Mouse (Mus musculus) hematopoietic stem cell, adult 5-6 weeks (primary cell): Measurements from ENCODE around the gene 4930505A04Rik. TPM values are rescaled to one million over a fixed set of nuclear protein-coding genes. Genes with fewer than 3 reads are reported as not detected.

Source experiments
- ATAC-seq, 2 experiments: fragments of 125-278 bp in 1 of 2; replicated peaks in 1 of 2; 2 replicates each; pipeline ENCODE4 v1.8.0; 2016 to 2017; ENCODE audit warnings: inconsistent platforms in 2 of 2, mild to moderate bottlenecking in 2 of 2, moderate number of reproducible peaks in 2 of 2, low read depth in 1 of 2, moderate TSS enrichment in 1 of 2; ENCODE audit not compliant: low FRiP score in 2 of 2, poor library complexity in 2 of 2, severe bottlenecking in 2 of 2, insufficient read depth in 1 of 2, low TSS enrichment in 1 of 2
- total RNA-seq: library from RNA; stranded (forward); fragments of 172-1452, 232-1000 nt; gene quantifications from 2 replicates; pipeline ENCODE4 v1.2.3, GENCODE M21; 2017

Gene 4930505A04Rik
- total RNA-seq, 1 experiment from 2014 or later = not detected

GRCm38 (mm10) chr11:30394351-30394750 lies 77.3 kb downstream of the 4930505A04Rik start:
- ATAC-seq = no peak

- ATAC-seq = no peak
These were observed 88.6 kb downstream of the 4930505A04Rik start for GRCm38 (mm10) chr11:30383076-30383475.

Other genes with a start within 250 kb of the 4930505A04Rik start
- 173 and 207 TPM in 2 replicates for gene Sptbn1, start 203.7 kb downstream of the 4930505A04Rik start, total RNA-seq
- 3.9 and 5.0 TPM in 2 replicates for gene Acyp2, start 177.8 kb upstream of the 4930505A04Rik start, total RNA-seq